Mouse (Mus musculus): ENCODE results near the gene Adamtsl4. TPM values are rescaled to one million over a fixed set of nuclear protein-coding genes. Genes with fewer than 3 reads are reported as not detected.
"Not testable (repeated sequence)": the region's sequence is repeated elsewhere in the genome, so short reads cannot be mapped to it uniquely, and the experiment has no call there.

Gene Adamtsl4
- total RNA-seq, 2 experiments from 2014 or later = 21.3 to 37.2 TPM

DNA sequence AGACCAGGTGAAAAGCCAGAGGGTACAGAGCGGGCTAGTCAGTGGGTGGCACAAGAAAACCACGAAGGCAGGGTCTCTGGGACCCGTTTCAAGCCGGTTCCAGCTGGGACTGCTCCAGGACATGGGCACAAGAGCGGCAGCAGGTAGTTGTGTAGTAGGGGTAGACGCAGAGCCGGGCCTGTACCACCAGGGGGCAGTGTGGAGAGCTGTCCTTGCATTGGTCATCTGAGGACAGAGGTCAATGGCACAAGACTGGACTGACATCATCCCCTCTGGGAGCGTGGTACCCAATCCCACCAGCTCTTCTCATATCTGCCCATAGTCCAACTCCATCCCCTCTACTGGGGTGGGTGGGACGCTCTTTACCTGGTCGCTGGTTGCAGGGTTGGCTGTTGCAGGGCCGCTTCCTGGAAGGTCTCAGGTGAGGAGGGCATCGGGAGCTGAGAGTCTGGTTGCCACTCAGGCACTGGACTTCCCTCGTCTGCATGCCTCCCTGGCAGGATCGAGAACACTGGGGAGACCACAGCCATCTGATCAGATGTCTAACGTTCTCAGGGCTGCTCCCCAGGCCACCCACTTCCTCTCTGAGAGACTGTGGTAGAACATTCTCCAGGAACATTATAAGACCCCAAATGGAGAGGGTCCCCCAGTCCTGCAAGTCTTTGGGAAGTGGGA lies 10.8 kb downstream of the Adamtsl4 start:
- DNase-seq = peak; percentile 78

- DNase-seq = peak; percentile 92
These were observed 12.2 kb downstream of the Adamtsl4 start for GRCm38 (mm10) chr3:95675301-95676092.

GRCm38 (mm10) chr3:95674812-95675211 lies 12.9 kb downstream of the Adamtsl4 start:
- peak; percentile 66 for DNase-seq

- peak; percentile 93 for DNase-seq
These were observed 13.5 kb downstream of the Adamtsl4 start for GRCm38 (mm10) chr3:95674236-95674635.

- DNase-seq = no peak
These were observed 14.0 kb downstream of the Adamtsl4 start for GRCm38 (mm10) chr3:95673707-95674211.

DNA sequence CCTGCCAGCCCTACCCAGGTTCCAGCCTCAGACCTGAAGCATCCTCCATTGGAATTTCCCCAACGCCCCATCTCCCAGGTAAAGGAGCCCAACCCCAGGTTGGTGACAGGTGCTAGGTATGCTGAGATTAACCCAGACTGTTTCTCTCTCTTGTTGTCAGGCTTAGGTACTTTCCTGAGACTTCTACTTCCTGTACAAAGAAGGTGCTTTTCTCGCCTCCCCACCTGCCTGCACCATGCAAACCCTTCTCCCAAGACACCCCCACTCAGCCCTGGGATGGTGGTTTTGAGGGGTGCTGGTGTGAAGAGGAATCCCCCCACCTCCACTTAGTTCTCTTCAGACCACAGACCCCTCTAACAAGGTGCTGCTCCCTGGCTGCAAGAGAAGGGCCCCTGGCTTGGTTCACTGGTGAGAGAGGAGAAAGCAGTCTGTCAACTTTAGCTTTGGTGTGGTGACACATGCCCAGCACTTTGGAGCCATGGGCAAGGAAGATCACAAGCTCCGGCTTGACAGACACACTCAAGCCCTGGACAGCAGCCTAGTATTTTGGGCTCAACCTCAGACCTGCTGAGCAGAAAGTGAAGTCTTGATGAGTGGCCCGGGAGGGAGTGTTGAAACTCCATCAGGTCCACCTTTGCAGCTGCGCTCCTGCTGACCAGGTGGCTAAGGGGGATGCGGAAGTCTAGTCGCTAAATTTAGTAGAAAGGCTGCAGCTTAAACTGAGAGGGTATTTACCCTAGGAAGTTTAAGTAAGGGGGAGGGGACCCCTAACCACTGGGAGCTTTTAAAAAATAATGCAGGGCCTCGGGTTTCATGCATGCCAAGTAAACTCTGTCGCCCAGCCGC lies 14.6 kb downstream of the Adamtsl4 start:
- DNase-seq = no peak

GRCm38 (mm10) chr3:95672461-95672860 lies 15.3 kb downstream of the Adamtsl4 start:
- no peak for DNase-seq

DNA sequence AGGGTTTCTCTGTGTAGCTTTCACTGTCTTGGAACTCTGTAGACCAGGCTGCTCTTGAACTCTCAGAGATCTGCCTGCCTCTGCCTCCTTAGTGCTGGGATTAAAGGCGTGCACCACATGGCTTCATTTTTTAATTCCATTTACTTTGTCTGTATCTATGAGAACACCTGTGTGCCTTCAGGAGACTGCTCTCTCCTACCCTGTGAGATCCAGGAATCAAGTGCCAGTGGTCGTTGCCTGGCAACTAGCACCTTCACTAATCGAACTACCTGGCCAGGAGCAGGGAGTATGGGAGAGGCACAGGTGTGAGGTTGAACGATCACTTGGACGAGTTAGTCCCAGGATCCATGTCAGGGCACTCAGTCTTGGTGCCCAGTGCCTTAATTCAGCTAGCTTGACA lies 16.5 kb downstream of the Adamtsl4 start:
- DNase-seq = no peak

GRCm38 (mm10) chr3:95670419-95670818 lies 17.3 kb downstream of the Adamtsl4 start:
- DNase-seq = not testable (repeated sequence)

GRCm38 (mm10) chr3:95669309-95669665 lies 18.4 kb downstream of the Adamtsl4 start:
- DNase-seq = no peak

DNA sequence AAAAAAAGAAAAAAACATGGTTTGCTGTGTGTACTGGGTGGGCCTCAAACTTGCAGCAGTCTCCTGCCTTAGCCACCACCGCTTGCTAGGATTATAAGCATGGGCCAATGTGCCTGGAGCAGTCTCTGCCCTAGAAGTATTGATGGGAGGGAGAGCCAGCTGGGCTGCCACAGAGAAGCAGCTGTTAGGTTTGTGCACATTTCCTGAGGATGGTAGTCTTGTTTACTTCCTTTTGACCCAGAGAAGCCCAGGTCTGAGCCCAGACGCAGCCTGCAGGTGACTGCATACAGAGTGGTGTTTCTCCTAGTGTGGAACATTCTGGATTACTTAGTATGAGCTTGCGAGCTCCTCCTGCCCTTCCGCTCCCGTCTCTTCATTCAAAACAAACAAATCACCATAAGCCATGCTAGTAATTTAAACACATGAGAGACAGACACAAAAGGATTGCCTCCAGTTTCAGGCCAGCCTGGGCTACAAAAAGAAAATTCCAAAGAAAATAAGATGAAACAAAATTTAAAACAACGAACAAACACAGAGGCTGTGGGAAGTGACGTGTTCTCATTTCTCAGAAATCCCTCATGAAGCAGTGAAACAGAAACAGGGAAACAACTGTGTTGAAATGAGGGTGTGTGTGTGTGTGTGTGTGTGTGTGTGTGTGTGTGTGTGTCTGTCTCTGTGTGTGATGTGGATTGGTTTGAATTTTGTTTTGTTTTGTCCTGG lies 19.0 kb downstream of the Adamtsl4 start:
- no peak for DNase-seq

DNA sequence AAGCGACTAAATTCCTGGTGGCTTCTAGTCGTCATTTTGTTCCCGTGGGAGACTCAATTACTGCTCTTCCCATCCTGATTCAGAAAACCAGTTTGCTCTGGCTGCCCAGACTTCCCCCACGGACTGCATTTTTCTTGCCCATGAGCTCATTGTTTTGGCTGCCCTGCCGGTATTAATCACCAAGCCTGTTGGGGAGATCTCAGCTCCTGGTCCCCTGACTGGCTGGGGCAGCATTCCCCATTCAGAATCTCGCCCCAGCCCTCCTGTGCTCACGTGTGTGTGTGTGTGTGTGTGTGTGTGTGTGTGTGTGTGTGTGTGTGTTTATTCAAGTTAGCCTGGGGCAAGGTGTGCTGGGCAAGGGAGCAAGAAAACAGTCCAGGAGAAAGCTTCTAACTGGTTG lies 19.7 kb downstream of the Adamtsl4 start:
- peak; percentile 69 for DNase-seq

DNA sequence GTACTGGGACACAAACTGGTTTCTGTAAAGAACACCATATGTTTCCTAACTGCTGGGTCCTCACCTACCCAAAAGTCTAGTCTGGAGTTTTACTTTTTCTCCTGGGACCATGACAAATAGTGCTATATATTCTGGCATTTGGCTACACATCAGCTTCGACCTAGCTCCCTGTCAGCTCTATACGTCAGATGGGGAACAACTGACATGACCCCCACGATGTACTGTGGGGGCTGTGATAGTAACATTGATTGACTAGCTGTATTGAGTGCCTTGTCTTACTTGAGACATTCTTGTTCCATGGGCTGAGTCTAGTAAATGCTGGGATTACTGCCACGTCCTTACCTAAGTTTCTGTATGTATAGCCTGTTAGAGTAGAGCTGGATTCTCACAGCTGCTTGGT lies 20.2 kb downstream of the Adamtsl4 start:
- DNase-seq = no peak

- DNase-seq = no peak
These were observed 21.4 kb downstream of the Adamtsl4 start for GRCm38 (mm10) chr3:95666124-95666844.

- DNase-seq = no peak
These were observed 22.8 kb downstream of the Adamtsl4 start for GRCm38 (mm10) chr3:95664940-95665352.

GRCm38 (mm10) chr3:95663969-95664608 lies 23.6 kb downstream of the Adamtsl4 start:
- no peak for DNase-seq

DNA sequence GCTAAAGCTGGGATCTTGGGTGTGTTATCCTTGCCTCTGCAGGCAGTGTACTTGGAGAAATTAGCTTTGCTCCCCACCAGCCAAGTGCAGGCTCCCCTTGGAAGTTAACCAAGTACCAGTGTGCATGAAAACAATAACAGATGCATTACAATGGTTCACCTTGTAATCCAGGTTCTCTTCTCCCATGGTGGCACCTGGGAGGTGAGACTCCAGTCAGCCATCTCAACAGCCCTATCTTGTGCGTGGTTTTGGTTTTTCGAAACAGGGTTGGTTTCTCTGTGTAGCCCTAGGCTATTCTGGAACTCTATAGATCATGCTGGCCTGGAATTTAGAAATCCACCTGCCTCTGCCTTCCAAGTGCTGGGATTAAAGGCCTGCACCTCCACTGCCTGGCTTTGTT lies 24.2 kb downstream of the Adamtsl4 start:
- DNase-seq = no peak

DNA sequence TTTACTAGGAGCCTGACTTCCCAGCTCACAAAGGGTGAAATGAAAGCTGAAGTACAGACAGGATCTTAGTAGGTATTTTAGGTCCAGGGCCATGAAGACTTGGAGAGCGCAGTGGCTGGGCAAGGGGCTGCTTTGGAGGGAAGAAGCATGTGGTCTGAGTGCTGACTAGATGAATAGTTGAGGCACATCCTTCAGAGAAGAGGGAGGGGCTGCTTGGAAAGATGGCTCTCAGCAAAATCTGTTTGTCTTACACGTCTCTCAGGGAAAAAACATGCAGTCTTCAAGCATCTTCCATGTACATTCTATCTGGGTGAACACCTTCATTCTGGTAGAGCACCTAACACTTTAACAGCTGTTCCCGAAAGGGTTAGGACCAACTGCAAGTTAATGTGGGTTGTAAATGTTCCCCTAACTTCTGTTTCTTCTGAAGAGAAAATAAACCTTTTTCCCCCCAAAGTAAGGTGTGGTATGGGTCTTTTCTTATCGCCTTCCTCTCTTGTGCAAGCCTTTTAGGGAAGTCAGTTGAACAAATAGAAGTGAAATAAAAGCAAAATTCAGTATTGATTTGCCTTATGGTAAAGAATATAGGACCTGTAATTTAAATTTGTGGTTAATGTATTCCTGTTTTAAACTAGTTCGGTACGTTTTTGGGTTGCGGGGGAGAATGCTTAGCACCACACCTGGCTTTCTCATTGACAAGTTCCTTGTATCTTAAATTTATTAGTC lies 24.8 kb downstream of the Adamtsl4 start:
- no peak for DNase-seq

DNA sequence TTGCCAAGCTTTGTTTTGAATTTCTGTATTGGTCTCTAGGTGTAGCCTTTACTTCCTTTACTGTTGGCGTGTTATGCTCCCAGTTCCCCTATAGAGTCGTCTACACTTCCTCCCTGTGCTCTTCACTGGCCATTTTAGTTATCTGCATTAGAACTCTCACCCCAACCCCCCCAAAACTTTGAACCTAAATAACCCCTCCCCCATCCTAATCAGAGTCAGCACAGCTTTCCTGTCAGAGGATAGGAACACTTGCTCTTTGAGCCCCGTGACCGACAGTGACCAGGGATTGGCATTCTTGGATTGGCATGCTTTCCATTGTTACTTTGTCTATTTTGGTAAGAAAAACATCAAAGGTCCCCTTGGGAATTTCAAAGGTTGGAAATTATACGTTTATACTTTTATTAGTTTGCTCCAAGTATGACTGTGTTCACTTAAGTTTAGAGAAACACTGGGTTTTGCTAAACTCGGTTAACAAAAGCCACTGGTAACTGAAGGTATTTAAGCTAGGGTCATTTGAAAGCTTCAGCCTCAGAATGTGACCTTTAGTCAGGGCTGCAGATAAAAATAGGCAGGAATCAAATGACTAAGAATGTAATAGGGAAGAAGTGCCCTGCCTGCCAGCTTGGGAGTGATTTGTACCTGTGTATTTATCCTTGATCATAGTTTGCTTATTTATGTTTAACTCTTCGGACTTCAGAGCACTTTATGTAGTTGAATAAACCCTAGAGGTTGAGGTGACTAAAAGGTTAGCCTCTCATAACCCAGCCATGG lies 25.6 kb downstream of the Adamtsl4 start:
- no peak for DNase-seq
